Mouse (Mus musculus) intestine, embryonic 14.5 days (tissue): ENCODE measurements around the gene Defb15. TPM values are rescaled to one million over a fixed set of nuclear protein-coding genes. Genes with fewer than 3 reads are reported as not detected.

Experiments
- ATAC-seq: fragments of 200-750 bp; cut with Nextera tagmentation; replicated peaks from 2 replicates; pipeline ENCODE4 v1.8.0; 2017; ENCODE audit warnings: low read depth, moderate number of reproducible peaks, moderate TSS enrichment, moderate library complexity; ENCODE audit not compliant: low FRiP score, low TSS enrichment
- DNase-seq: peaks from one replicate; pipeline ENCODE4 v3.0.0-alpha.2; 2018; ENCODE audit warnings: low spot score
- H3K27ac ChIP-seq: fragments of 300-500 bp; sonication (generic); 2 replicates; pipeline ENCODE4 v1.5.1; 2014; ENCODE audit warnings: low read depth, mild to moderate bottlenecking, control low read depth
- H3K27me3 ChIP-seq: fragments of 300-500 bp; sonication (generic); replicated peaks from 2 replicates; pipeline ENCODE4 v1.6.1; 2014; ENCODE audit warnings: low read length, control low read depth; ENCODE audit not compliant: control insufficient read depth, insufficient read depth
- H3K36me3 ChIP-seq: fragments of 300-500 bp; sonication (generic); 2 replicates; pipeline ENCODE4 v1.6.1; 2014; ENCODE audit warnings: low read length, control low read depth; ENCODE audit not compliant: control insufficient read depth, insufficient read depth
- H3K4me1 ChIP-seq: fragments of 300-500 bp; sonication (generic); replicated peaks from 2 replicates; pipeline ENCODE4 v1.6.1; 2014; ENCODE audit warnings: low read length, control low read depth, mixed read lengths; ENCODE audit not compliant: control insufficient read depth, insufficient read depth
- H3K4me2 ChIP-seq: fragments of 300-500 bp; sonication (generic); 2 replicates; pipeline ENCODE4 v1.6.1; 2014; ENCODE audit warnings: low read length
- H3K4me3 ChIP-seq: fragments of 300-500 bp; sonication (generic); 2 replicates; pipeline ENCODE4 v1.5.1; 2014; ENCODE audit warnings: low read depth, low read length, control low read depth, mixed read lengths
- H3K9ac ChIP-seq: fragments of 300-500 bp; sonication (generic); 2 replicates; pipeline ENCODE4 v1.6.1; 2014; ENCODE audit warnings: mild to moderate bottlenecking, low read length
- H3K9me3 ChIP-seq: fragments of 300-500 bp; sonication (generic); 2 replicates; pipeline ENCODE4 v1.6.1; 2016; ENCODE audit warnings: low read length, control low read depth; ENCODE audit not compliant: control insufficient read depth
- WGBS: fragments of 180-500 bp; shearing (Covaris S2); extraction: QIAGEN DNeasy Blood & Tissue Kit; methylation state at CpG from one replicate; pipeline ENCODE4 v1.1.7; 2014; 5-methylcytosine and 5-hydroxymethylcytosine counted together
- polyA plus RNA-seq: library from polyadenylated mRNA; unstranded; fragments of >200 nt; fragmentation: Nextera tagmentation; extraction: Ambion mirVana; gene quantifications from 2 replicates; pipeline ENCODE4 v1.2.1, GENCODE M21; 2014

The Defb15 gene
- not detected in 2 replicates for polyA plus RNA-seq

DNA sequence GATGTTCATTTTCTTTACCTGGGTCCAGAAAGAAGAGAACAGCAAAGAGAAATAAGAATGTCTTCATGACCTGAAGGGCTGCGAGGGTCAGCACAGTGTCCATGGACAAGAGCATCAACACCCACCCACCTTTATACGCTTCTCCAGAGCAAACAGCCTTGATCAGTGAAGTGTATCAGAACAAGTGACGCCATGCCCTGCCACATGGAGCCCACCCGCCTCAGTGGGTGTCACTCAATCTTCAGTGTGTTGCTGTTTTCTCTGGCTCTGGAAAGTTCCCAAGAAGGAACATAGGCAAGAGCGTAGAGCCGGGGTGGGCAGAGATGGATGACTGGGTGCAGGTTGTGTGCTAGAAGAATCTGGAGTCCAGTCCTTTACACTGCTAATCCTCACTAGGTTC is at the start of gene Defb15:
Gene Defb15 (minus strand): TSS at position 101 of the 400 bp plus-strand sequence.
- Histone ChIP-seq H3K4me2 (no peak within 1 kb of the TSS), H3K9ac (no peak within 1 kb of the TSS), H3K27ac (no peak within 1 kb of the TSS), H3K4me1 (no peaks in the 10 kb centered on the region), H3K4me3 (no peak within 1 kb of the TSS), H3K9me3 (no peaks in the 10 kb centered on the region), H3K27me3 (no peaks in the 10 kb centered on the region), H3K36me3 (no peaks in the 10 kb centered on the region)
- 92% methylated on average over 6 of the region's 6 CpGs for WGBS
- no peak for DNase-seq
- no peak for ATAC-seq

DNA sequence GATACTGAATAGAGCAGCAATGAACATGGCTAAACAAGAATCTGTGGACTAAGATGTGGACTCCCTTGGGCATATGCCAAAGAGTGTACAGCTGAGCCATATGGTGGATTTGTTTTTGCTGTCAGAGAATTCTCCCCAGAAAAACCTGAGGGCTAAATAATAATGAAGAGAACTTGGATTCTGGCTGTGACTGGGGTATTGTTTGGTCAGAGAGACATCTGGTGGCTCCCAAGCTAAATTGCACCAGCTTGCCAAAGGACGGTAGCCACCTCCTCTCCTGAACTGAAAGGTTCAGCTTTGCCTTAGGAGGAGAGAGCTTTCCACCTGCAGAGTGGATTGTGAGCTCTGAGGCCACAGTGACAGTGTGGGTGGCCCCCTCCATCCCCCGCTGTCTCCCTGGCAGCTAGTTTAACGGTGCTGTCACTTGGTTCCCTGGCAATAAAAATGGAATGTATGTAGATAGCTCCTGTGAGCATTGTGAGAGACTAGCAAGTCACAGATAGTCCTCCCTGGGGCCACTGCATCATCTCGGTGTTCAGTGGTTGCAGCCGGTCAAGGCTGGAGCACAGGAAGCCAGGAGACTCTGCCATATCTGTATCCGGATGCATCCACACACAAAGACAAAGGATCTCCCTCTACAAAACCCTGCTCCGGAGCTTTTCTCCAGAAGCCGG is 49.3 kb upstream of the Defb15 start:
- no peaks in the 10 kb centered on the region for H3K36me3 ChIP-seq
- H3K4me3 ChIP-seq, result no peak overlapping the region
- H3K4me1 ChIP-seq, result no peaks in the 10 kb centered on the region
- 63% methylated on average over 8 of the region's 8 CpGs for WGBS
- H3K9me3 ChIP-seq, result no peaks in the 10 kb centered on the region
- no peak overlapping the region for H3K27ac ChIP-seq
- no peak overlapping the region for H3K4me2 ChIP-seq
- no peak for DNase-seq
- H3K27me3 ChIP-seq, result no peaks in the 10 kb centered on the region
- no peak for ATAC-seq
- H3K9ac ChIP-seq, result no peak overlapping the region

DNA sequence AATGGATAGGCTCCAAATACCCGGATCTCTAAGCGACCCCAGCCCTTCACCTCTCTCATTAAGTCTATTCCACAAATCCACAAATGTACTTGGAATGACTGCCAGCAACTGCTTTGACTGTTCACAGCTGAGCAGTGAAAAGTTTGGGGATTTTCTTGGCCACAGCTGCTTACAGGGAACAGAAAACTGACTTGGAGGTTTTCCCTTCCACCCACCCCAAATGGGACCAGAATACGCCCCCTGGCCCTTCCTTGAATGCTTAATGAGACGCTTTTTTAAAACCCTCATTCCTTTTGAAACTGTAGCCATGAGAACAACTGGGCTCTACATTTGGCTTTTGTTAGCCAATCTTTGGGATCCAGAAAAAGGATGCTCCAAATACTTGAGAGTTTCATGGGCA is 45.7 kb upstream of the Defb15 start:
- no peaks in the 10 kb centered on the region for H3K4me1 ChIP-seq
- H3K4me2 ChIP-seq, result no peak overlapping the region
- ATAC-seq (no peak), DNase-seq (no peak)
- H3K36me3 ChIP-seq, result no peaks in the 10 kb centered on the region
- no peak overlapping the region for H3K4me3 ChIP-seq
- H3K27me3 ChIP-seq, result no peaks in the 10 kb centered on the region
- no peaks in the 10 kb centered on the region for H3K9me3 ChIP-seq
- no peak overlapping the region for H3K27ac ChIP-seq
- 71% methylated on average over 4 of the region's 4 CpGs for WGBS
- no peak overlapping the region for H3K9ac ChIP-seq

DNA sequence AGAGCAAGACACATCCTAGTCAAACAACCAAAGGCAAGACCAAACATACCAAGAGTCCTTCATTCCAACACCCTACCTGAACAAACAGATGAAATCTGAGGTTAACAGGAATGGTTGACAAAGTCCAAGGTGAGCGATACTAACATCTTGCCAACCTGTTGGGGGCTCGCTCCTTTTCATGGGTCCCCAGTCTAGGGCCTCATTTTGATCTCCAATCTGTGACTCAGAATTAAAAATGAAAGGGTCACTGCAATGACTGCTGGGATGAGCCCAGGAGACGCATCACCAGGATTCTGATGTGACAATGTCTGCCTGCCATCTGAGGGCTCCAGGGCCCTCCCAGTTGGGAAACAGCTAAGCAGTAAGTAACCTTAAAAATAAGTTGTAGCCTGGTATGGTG is 37.0 kb upstream of the Defb15 start, which contains the start of gene Ccdc70:
Gene Ccdc70 (plus strand): TSS at position 301 of the 400 bp plus-strand sequence.
- DNase-seq, result no peak
- no peak for ATAC-seq

DNA sequence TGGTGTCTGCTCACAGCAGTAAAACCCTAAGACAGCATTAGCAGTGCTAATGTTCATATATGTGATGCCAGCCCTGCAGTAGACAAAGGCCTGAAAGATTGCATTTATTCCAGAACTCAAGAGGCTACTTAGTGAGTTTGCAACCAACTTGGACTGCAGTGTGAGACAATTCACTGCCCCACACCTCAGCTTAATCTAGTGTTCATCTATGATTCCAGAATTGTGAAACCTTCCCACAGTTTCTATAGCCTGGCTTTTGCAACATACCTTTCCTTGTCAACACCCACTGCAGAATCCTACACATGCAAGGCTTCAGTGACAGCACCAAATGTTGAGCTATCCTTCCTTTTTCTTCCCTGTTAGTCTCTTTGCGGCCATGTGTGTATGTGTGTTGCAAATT is 34.1 kb upstream of the Defb15 start:
- no peaks in the 10 kb centered on the region for H3K4me1 ChIP-seq

More for the DNA sequence above, 37.0 kb upstream of the Defb15 start, which contains the start of gene Ccdc70:
- Histone ChIP-seq H3K4me1 (no peaks in the 10 kb centered on the region), H3K4me3 (no peak within 1 kb of the TSS), H3K4me2 (no peak within 1 kb of the TSS), H3K9me3 (no peaks in the 10 kb centered on the region), H3K27ac (no peak within 1 kb of the TSS), H3K9ac (no peak within 1 kb of the TSS), H3K27me3 (no peaks in the 10 kb centered on the region), H3K36me3 (no peaks in the 10 kb centered on the region)
- WGBS, result 81% methylated on average over 3 of the region's 3 CpGs

DNA sequence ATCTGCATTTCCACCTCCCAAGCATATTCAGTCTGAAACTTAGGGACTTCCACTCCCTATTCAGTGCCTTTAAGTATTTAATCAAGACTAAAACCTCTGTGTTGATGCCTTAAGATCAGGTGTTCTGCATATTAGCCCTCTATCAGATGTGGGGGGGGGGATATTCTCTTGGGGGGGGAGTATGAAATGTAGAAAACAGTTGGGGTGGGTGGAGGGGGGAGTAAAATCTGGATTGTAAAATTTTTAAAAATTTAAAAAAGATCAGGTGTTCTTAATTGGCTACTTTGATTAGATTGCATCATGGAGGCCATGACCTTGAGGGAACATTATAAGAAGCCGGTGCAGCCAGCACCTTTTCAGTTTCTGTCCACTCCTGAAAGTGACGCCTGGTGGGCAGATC is 25.9 kb upstream of the Defb15 start, which contains the start of gene Fam90a1a:
Gene Fam90a1a (plus strand): TSS at position 301 of the 400 bp plus-strand sequence.
- Histone ChIP-seq H3K9me3 (no peaks in the 10 kb centered on the region), H3K27ac (no peak within 1 kb of the TSS), H3K4me2 (no peak within 1 kb of the TSS), H3K36me3 (no peaks in the 10 kb centered on the region), H3K9ac (no peak within 1 kb of the TSS), H3K4me1 (no peaks in the 10 kb centered on the region), H3K27me3 (no peaks in the 10 kb centered on the region), H3K4me3 (no peak within 1 kb of the TSS)
- ATAC-seq (no peak), DNase-seq (no peak)
- 83% methylated on average over 2 of the region's 2 CpGs for WGBS

More for the DNA sequence above, 34.1 kb upstream of the Defb15 start:
- no peaks in the 10 kb centered on the region for H3K9me3 ChIP-seq
- no peak overlapping the region for H3K9ac ChIP-seq
- no peak overlapping the region for H3K4me2 ChIP-seq
- DNase-seq (no peak), ATAC-seq (no peak)
- H3K36me3 ChIP-seq, result no peaks in the 10 kb centered on the region
- H3K4me3 ChIP-seq, result no peak overlapping the region
- no peaks in the 10 kb centered on the region for H3K27me3 ChIP-seq
- 90% methylated on average over 1 of the region's 1 CpGs for WGBS
- no peak overlapping the region for H3K27ac ChIP-seq

DNA sequence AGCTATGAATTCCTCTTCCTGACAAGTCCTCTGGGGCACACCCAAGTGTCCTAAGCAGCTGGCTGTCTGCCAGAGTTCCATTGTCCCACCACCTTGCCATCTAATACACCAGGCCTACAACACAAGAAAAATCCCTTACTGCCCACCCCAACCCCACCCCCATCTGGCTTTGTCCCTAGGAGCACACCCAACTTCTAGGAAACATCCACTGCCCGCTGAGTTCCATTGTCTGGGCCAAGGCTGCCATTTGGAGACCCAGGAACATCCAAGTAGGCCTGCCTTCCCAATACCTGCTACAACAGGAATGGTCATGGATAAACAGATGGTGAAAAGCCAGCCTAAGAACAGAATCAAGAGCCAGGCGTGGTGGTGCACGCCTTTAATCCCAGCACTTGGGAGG is 23.8 kb upstream of the Defb15 start:
- no peak for ATAC-seq
- WGBS, result 83% methylated on average over 3 of the region's 3 CpGs

DNA sequence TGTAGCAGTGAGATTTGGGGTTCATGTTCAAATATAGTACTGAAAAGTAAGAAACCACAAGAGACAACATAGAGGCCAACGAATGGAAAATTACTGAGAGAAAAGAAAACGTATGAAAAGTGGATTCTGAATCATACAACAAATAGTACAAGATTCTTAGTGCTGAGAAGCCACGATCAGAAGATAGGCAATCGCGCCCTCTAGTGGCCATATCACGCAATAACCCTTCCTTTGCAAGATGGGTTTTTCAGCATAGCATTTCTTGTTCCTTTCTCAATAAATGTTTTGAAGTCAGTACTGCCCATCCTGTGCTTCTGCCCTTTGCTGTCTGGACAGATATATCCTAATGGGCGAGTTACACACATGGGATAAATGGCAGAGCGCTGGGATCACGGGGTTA is 22.8 kb upstream of the Defb15 start:
- H3K4me2 ChIP-seq, result no peak overlapping the region
- no peaks in the 10 kb centered on the region for H3K27me3 ChIP-seq
- H3K9me3 ChIP-seq, result no peaks in the 10 kb centered on the region
- ATAC-seq (no peak), DNase-seq (peak; percentile 60)
- no peaks in the 10 kb centered on the region for H3K36me3 ChIP-seq
- H3K4me3 ChIP-seq, result no peak overlapping the region
- 10% methylated on average over 9 of the region's 9 CpGs for WGBS
- no peak overlapping the region for H3K27ac ChIP-seq
- no peaks in the 10 kb centered on the region for H3K4me1 ChIP-seq
- no peak overlapping the region for H3K9ac ChIP-seq

More for the DNA sequence above, 23.8 kb upstream of the Defb15 start:
- no peaks in the 10 kb centered on the region for H3K9me3 ChIP-seq
- no peaks in the 10 kb centered on the region for H3K4me1 ChIP-seq
- DNase-seq, result no peak
- no peak overlapping the region for H3K4me3 ChIP-seq
- no peaks in the 10 kb centered on the region for H3K27me3 ChIP-seq
- H3K9ac ChIP-seq, result no peak overlapping the region
- H3K36me3 ChIP-seq, result no peaks in the 10 kb centered on the region
- H3K27ac ChIP-seq, result no peak overlapping the region
- H3K4me2 ChIP-seq, result no peak overlapping the region
